Mouse (Mus musculus) G1E-ER4 (cell line): Measurements from ENCODE around the gene Prickle2. TPM values are rescaled to one million over a fixed set of nuclear protein-coding genes. Genes with fewer than 3 reads are reported as not detected.

ENCODE experiments used
- GATA1 ChIP-seq: IDR thresholded peaks from one replicate; pipeline ENCODE4 v1.8.0; 2012; ENCODE audit warnings: low read length, inconsistent platforms
- polyA plus RNA-seq: library from polyadenylated mRNA; stranded (reverse); fragments of >175 nt; gene quantifications from 2 replicates; pipeline ENCODE4 v1.2.3, GENCODE M21; 2012

The Prickle2 gene
- polyA plus RNA-seq, 1 experiment: not detected

GRCm38 (mm10) chr6:92553086-92553485 is 152.9 kb downstream of the Prickle2 start:
- TF ChIP-seq GATA1: no peak

GRCm38 (mm10) chr6:92549246-92549645 is 156.7 kb downstream of the Prickle2 start:
- no peak for TF ChIP-seq GATA1

GRCm38 (mm10) chr6:92545204-92545603 is 160.8 kb downstream of the Prickle2 start:
- no peak for TF ChIP-seq GATA1

- TF ChIP-seq GATA1: no peak
These were observed 162.1 kb downstream of the Prickle2 start for GRCm38 (mm10) chr6:92543825-92544224.

- no peak for TF ChIP-seq GATA1
These were observed 163.4 kb downstream of the Prickle2 start for GRCm38 (mm10) chr6:92542402-92543101.

- no peak for TF ChIP-seq GATA1
These were observed 171.5 kb downstream of the Prickle2 start for GRCm38 (mm10) chr6:92534226-92535031.

GRCm38 (mm10) chr6:92533306-92534063 is 172.5 kb downstream of the Prickle2 start:
- no peak for TF ChIP-seq GATA1

- no peak for TF ChIP-seq GATA1
These were observed 173.1 kb downstream of the Prickle2 start for GRCm38 (mm10) chr6:92532896-92533295.

GRCm38 (mm10) chr6:92532331-92532730 is 173.6 kb downstream of the Prickle2 start:
- no peak for TF ChIP-seq GATA1

- TF ChIP-seq GATA1: no peak
These were observed 179.7 kb downstream of the Prickle2 start for GRCm38 (mm10) chr6:92526212-92526611.

- TF ChIP-seq GATA1: no peak
These were observed 180.3 kb downstream of the Prickle2 start for GRCm38 (mm10) chr6:92525646-92526045.

- no peak for TF ChIP-seq GATA1
These were observed 184.4 kb downstream of the Prickle2 start for GRCm38 (mm10) chr6:92521526-92522075.

GRCm38 (mm10) chr6:92520088-92520875 is 185.7 kb downstream of the Prickle2 start:
- no peak for TF ChIP-seq GATA1

- TF ChIP-seq GATA1: no peak
These were observed 187.5 kb downstream of the Prickle2 start for GRCm38 (mm10) chr6:92518438-92518968.

GRCm38 (mm10) chr6:92517002-92517401 is 189.0 kb downstream of the Prickle2 start:
- TF ChIP-seq GATA1: no peak
